Mouse (Mus musculus) megakaryocyte, embryonic 14.5 days (primary cell): ENCODE data around the gene Icam1.

Experiments used
- FLI1 ChIP-seq: IDR thresholded peaks from 2 replicates; pipeline ENCODE4 v1.6.1; 2012; ENCODE audit warnings: low read length, inconsistent platforms, mixed read lengths
- GATA1 ChIP-seq: IDR thresholded peaks from 3 replicates; pipeline ENCODE4 v1.6.1; 2012; ENCODE audit warnings: mixed read lengths, low read length, inconsistent platforms, borderline replicate concordance

DNA sequence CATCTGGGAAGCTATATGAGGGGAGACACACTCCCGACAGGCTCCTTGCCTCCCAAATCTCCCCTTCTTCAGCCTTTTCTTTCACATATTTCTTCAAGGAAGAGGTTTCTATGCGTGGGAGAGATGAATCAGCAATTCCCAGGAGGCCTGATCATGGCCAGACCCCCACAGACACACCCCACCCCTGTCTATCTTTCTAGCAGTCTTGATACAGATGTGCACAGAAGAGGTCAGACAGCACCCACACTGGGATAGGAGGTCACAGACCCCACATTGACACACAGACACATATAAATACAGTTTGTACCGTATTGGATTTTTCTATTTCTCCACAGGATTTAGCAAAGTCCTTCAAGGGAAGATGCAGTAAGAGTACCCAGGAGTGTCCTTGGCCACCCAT is 49.8 kb upstream of the Icam1 start:
- TF ChIP-seq GATA1 (no peak), FLI1 (no peak)
